Mouse (Mus musculus): ENCODE measurements around the gene Luc7l2. TPM values are rescaled to one million over a fixed set of nuclear protein-coding genes. Genes with fewer than 3 reads are reported as not detected.
A peak's percentile ranks its signal among the peaks of the same experiment; 100 is the strongest.

Gene Luc7l2
- polyA plus RNA-seq, 1 experiment from 2014 or later, result 46.9 TPM

DNA sequence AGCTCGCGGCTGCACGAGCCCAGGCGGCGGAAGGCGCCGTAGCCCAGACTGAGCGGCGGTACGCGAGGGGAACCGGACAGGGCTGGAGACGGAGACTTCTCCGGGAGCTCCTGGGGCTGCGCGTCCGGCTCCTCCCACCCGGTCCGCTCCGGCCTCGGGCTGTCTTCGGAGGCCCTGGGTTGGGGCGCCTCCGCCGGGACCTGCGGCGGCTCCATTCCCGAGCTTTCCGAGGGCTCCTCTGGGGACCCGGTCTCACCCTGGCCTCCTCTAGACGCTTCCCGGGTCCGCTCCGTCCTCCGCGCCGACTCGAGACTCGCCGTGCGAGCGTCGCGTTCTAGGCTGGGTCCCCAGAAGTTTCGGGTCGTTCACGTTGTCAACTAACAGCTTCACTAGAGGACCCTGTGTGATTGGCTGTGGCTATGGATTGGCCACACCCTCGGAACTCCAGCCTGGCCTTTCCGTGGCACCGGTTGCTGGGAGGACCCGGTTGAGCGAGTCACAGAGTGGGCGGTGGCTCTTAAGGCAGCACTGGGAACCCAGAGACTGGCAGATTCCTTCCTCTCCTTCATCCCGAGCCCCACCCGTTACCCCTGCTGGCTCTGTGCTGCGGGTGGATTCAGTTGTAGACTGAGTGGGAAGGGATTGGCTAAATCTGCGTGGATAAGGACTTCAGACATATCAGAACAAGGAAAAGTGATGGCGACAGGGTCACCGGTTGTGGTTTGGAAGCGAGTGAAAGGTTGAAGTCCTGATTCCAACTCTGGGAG is 85.9 kb downstream of the Luc7l2 start, which contains the start of gene Klrg2:
Gene Klrg2, minus strand, starts transcription at position 391 of the 767 bp plus-strand sequence.
- 2% methylated on average over 60 of the region's 60 CpGs for WGBS
- peak; percentile 79 for ATAC-seq (ENCODE audit: low FRiP score, low read depth)
- H3K27me3 ChIP-seq (replicated peaks), result peaks cover 62% of the 10 kb centered on the region
- H3K27ac ChIP-seq, result no peak within 1 kb of the TSS
- peaks cover 18% of the 10 kb centered on the region for H3K4me1 ChIP-seq
- peak within 1 kb of the TSS; percentile 50 for H3K4me3 ChIP-seq
- peak within 1 kb of the TSS; percentile 100 for H3K4me2 ChIP-seq (replicated peaks)
- no peaks in the 10 kb centered on the region for H3K9me3 ChIP-seq
- H3K36me3 ChIP-seq, result no peaks in the 10 kb centered on the region
- peak within 1 kb of the TSS; percentile 56 for H3K9ac ChIP-seq

DNA sequence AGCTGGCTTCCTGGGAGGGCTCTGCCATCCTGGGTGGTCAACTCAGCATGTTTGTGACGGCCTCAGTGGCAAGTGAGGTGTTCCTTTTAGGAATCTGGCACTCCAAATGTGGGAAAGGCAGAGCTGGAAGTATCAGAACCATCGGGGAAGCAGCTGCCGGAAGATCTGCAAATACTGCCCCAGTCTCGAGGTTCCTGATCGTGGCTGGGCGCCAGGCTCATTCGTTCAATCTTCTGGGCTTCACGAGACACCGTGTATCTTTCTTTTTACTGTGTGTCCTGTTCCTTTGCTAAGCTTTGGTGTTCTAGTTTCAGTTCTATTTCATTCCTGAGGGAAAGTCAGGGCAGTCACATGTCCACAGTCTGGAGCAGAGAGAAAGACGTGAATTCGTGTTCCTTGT is 89.3 kb downstream of the Luc7l2 start:
- Histone ChIP-seq H3K27ac (no peak overlapping the region), H3K9me3 (no peaks in the 10 kb centered on the region), H3K9ac (no peak overlapping the region), H3K4me2 (replicated peaks) (no peak overlapping the region), H3K36me3 (no peaks in the 10 kb centered on the region), H3K4me1 (peaks cover 18% of the 10 kb centered on the region), H3K27me3 (replicated peaks) (peaks cover 43% of the 10 kb centered on the region), H3K4me3 (no peak overlapping the region)
- 79% methylated on average over 11 of the region's 11 CpGs for WGBS
- no peak for ATAC-seq (ENCODE audit: low FRiP score, low read depth)

DNA sequence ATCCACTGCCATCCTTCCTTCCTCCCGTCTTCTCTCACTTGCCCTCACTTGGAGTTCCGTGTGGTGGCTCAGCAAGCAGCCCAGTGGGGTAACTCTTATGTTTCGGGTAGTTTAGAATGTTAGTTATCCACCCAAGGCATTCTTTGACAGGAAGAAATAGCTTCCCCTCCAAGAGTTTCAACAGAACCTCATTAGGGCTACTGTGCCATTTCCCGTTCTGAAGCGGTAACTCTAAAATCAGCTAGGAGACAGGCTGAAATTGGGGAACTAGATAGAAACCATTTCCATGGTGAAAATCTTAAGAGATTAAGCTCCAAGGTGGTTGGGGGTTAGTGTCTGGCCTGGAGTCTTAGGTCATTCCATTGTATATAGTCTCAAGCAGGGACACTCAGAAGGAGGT is 90.1 kb downstream of the Luc7l2 start:
- 74% methylated on average over 5 of the region's 5 CpGs for WGBS
- Histone ChIP-seq H3K9ac (no peak overlapping the region), H3K27me3 (replicated peaks) (peaks cover 35% of the 10 kb centered on the region), H3K27ac (no peak overlapping the region), H3K4me1 (peaks cover 13% of the 10 kb centered on the region), H3K4me3 (no peak overlapping the region), H3K9me3 (no peaks in the 10 kb centered on the region), H3K36me3 (no peaks in the 10 kb centered on the region), H3K4me2 (replicated peaks) (no peak overlapping the region)
- ATAC-seq (ENCODE audit: low FRiP score, low read depth), result no peak

DNA sequence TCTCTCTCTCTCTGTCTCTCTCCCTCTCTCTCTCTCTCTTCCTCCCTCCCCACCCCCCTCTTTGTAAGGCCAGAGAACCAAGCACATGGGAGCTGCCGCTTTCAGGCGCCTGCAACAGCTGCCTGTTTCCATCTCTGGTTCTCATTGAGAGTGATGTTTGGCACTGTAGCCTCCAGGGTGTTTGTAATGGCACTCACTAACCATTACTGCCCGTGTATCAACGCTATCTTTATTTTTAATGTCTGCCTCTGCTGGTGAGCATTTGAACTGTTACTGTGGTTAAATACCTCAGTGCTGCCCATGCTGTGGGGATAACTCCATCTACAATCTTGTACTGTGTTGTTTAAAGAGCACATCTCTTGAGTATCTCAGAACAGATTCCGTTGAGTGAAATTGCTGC is 90.5 kb downstream of the Luc7l2 start:
- Histone ChIP-seq H3K4me1 (peaks cover 9% of the 10 kb centered on the region), H3K9me3 (no peaks in the 10 kb centered on the region), H3K9ac (no peak overlapping the region), H3K36me3 (no peaks in the 10 kb centered on the region), H3K27ac (no peak overlapping the region), H3K27me3 (replicated peaks) (peaks cover 31% of the 10 kb centered on the region), H3K4me3 (no peak overlapping the region), H3K4me2 (replicated peaks) (no peak overlapping the region)
- no peak for ATAC-seq (ENCODE audit: low FRiP score, low read depth)
- 60% methylated on average over 5 of the region's 5 CpGs for WGBS

DNA sequence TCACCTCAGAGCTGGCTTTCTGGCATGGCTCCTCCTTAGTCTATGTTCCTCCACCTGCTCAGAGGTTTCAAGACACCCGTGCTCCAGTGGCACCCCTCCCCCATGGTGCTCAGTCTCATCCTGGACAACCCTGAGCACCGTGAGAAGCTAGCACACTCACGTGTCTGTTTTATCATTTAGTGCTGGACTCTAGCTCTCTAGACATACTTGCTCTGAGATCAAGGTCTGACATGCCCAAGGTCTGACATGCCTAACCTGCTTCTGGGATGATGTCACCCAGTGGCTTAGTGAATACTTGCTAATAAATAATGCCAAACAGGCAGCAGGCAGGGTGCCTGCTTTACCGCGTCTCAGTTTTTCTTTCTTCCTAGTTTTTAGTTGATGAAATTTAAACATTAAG is 91.5 kb downstream of the Luc7l2 start:
- 69% methylated on average over 5 of the region's 5 CpGs for WGBS
- H3K4me2 ChIP-seq (replicated peaks), result no peak overlapping the region
- no peak overlapping the region for H3K9ac ChIP-seq
- no peaks in the 10 kb centered on the region for H3K4me1 ChIP-seq
- ATAC-seq (ENCODE audit: low FRiP score, low read depth), result no peak
- H3K27me3 ChIP-seq (replicated peaks), result peaks cover 22% of the 10 kb centered on the region
- no peak overlapping the region for H3K27ac ChIP-seq
- H3K4me3 ChIP-seq, result no peak overlapping the region
- H3K36me3 ChIP-seq, result no peaks in the 10 kb centered on the region
- no peaks in the 10 kb centered on the region for H3K9me3 ChIP-seq

DNA sequence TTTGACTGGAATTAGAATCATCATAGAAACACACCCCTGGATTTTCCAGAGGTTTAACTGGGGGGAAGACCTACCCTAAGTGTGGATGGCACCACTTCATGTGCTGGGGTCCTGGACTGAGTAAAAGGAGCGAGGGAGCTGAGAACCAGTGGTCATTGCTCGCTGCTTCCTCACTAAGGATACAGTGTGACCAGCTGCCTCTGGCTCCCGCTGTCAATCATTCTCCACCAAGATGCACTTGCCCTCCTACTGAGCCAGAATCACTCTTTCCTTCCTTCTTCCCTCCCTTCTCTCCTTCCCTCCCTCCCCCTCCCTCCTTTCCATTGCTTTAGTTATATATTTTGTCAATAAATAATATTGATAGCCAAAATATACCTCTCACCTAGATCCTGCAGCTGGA is 91.9 kb downstream of the Luc7l2 start:
- no peak overlapping the region for H3K9ac ChIP-seq
- no peak overlapping the region for H3K4me3 ChIP-seq
- no peaks in the 10 kb centered on the region for H3K36me3 ChIP-seq
- H3K27ac ChIP-seq, result no peak overlapping the region
- ATAC-seq (ENCODE audit: low FRiP score, low read depth), result no peak
- no peak overlapping the region for H3K4me2 ChIP-seq (replicated peaks)
- peaks cover 17% of the 10 kb centered on the region for H3K27me3 ChIP-seq (replicated peaks)
- 59% methylated on average over 3 of the region's 3 CpGs for WGBS
- H3K4me1 ChIP-seq, result no peaks in the 10 kb centered on the region
- no peaks in the 10 kb centered on the region for H3K9me3 ChIP-seq

DNA sequence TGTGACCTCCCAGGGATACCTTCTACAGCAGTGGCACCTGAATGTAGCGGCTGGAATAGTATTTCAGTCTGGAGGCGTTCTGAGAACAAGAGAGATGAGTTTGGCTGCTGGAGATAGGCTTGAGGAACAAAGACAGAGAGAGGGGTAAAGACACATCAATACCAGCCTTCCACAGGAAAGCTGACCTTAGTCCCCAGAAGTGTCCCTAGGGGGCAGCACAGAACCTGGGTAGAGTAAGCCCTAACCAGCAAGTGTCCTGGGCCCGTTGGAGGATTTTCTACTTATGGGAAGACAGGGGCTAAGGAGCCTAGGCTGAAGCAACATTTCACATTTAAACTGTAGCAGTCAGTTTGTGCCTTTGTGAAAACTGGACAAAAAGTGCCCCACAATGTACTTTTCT is 98.4 kb downstream of the Luc7l2 start:
- Histone ChIP-seq H3K4me3 (no peak overlapping the region), H3K4me1 (no peaks in the 10 kb centered on the region), H3K27me3 (replicated peaks) (no peaks in the 10 kb centered on the region), H3K9me3 (no peaks in the 10 kb centered on the region), H3K9ac (no peak overlapping the region), H3K27ac (no peak overlapping the region), H3K36me3 (no peaks in the 10 kb centered on the region), H3K4me2 (replicated peaks) (no peak overlapping the region)
- ATAC-seq (ENCODE audit: low FRiP score, low read depth), result no peak
- 77% methylated on average over 3 of the region's 3 CpGs for WGBS

DNA sequence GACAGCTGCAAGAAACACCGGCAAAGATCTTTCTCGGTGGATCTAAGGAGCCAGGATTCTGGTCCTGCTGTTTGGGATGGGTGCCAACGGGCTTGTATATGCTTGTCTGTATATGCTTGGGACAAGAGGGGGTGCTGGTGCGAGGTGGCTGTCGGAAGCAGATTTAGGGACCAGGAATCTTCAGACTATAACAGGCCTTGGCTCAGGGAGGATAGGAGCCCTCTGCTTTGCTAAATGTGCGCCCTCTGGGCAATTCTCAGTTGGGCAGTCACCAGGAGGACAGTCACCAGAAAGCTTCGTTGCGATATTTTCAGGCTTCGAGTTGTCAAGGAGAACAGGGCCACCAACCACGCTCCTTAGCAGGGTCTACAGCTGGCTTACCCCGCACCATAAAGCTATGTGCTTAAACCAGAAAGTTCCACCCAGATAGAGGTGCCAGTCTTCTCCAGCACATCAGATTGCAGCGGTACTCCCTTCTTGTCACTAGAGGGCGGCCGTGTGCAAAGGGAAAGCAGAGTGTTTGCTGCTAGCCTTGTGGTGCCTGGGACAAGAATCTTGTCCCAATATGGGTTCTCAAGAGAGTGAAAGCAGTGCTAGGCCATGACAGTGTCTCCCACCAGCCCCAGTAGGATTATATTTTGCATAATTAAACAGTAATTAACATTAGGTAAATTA is 99.3 kb downstream of the Luc7l2 start:
- 43% methylated on average over 14 of the region's 14 CpGs for whole genome bisulfite sequencing
- peak; percentile 50; the same call in 1 of the 2 replicates for ATAC-seq (ENCODE audit: low FRiP score, low read depth)

More for the DNA sequence above, 99.3 kb downstream of the Luc7l2 start:
- Histone ChIP-seq H3K9ac (no peak overlapping the region), H3K27ac (no peak overlapping the region), H3K4me3 (no peak overlapping the region), H3K4me2 (replicated peaks) (no peak overlapping the region), H3K9me3 (no peaks in the 10 kb centered on the region), H3K4me1 (no peaks in the 10 kb centered on the region), H3K27me3 (replicated peaks) (no peaks in the 10 kb centered on the region), H3K36me3 (no peaks in the 10 kb centered on the region)

Small RNA genes within 50 kb of the gene (microRNA-seq; reads per million reads assigned to microRNA genes)
- not detected for gene Mir7670

Other genes with a start within 250 kb of the Luc7l2 start
- 1.8 and 2.0 TPM in 2 replicates for gene Zc3hav1, start 196.7 kb upstream of the Luc7l2 start, polyA plus RNA-seq (2016; fragmentation: Nextera tagmentation; extraction: Ambion mirVana)
- 10.2 and 11.7 TPM in 2 replicates for gene Ttc26, start 169.9 kb upstream of the Luc7l2 start, polyA plus RNA-seq (2016; fragmentation: Nextera tagmentation; extraction: Ambion mirVana)
- gene Ubn2, start 117.4 kb upstream of the Luc7l2 start, polyA plus RNA-seq (2016; fragmentation: Nextera tagmentation; extraction: Ambion mirVana), result 30.2 and 32.8 TPM in 2 replicates
- gene Fmc1, start 17.8 kb upstream of the Luc7l2 start, polyA plus RNA-seq (2016; fragmentation: Nextera tagmentation; extraction: Ambion mirVana), result 124 and 126 TPM in 2 replicates
- 0.14 TPM in 1 of 2 replicates, not detected in the other for gene Klrg2, start 85.9 kb downstream of the Luc7l2 start, polyA plus RNA-seq (2016; fragmentation: Nextera tagmentation; extraction: Ambion mirVana)
- 7.3 and 7.8 TPM in 2 replicates for gene Clec2l, start 111.7 kb downstream of the Luc7l2 start, polyA plus RNA-seq (2016; fragmentation: Nextera tagmentation; extraction: Ambion mirVana)

All from neural tube, embryonic 12.5 days (tissue).